Mouse (Mus musculus) hindbrain, embryonic 13.5 days (tissue): ENCODE results near the gene Rabgef1. TPM values are rescaled to one million over a fixed set of nuclear protein-coding genes. Genes with fewer than 3 reads are reported as not detected.

Source experiments
- ATAC-seq: fragments of 200-750 bp; cut with Nextera tagmentation; 2 replicates; pipeline ENCODE4 v1.8.0; 2017; ENCODE audit warnings: moderate TSS enrichment; ENCODE audit not compliant: low FRiP score
- H3K27ac ChIP-seq: fragments of 300-500 bp; sonication (generic); 2 replicates; pipeline ENCODE4 v1.5.1; 2015; ENCODE audit warnings: inconsistent platforms, mild to moderate bottlenecking, moderate library complexity
- H3K27me3 ChIP-seq: fragments of 300-500 bp; sonication (generic); 2 replicates; pipeline ENCODE4 v1.6.1; 2015; ENCODE audit warnings: mild to moderate bottlenecking, inconsistent platforms
- H3K36me3 ChIP-seq: fragments of 300-500 bp; sonication (generic); 2 replicates; pipeline ENCODE4 v1.6.1; 2015; ENCODE audit warnings: mild to moderate bottlenecking, inconsistent platforms
- H3K4me1 ChIP-seq: fragments of 300-500 bp; sonication (generic); replicated peaks from 2 replicates; pipeline ENCODE4 v1.6.1; 2015; ENCODE audit warnings: inconsistent platforms
- H3K4me2 ChIP-seq: fragments of 300-500 bp; sonication (generic); 2 replicates; pipeline ENCODE4 v1.6.1; 2015; ENCODE audit warnings: inconsistent platforms, mild to moderate bottlenecking, moderate library complexity
- H3K4me3 ChIP-seq: fragments of 300-500 bp; sonication (generic); 2 replicates; pipeline ENCODE4 v1.5.1; 2015; ENCODE audit warnings: mild to moderate bottlenecking, inconsistent platforms
- H3K9ac ChIP-seq: fragments of 300-500 bp; sonication (generic); 2 replicates; pipeline ENCODE4 v1.6.1; 2015; ENCODE audit warnings: mild to moderate bottlenecking, inconsistent platforms
- H3K9me3 ChIP-seq: fragments of 300-500 bp; sonication (generic); 2 replicates; pipeline ENCODE4 v1.6.1; 2016; ENCODE audit warnings: inconsistent platforms
- WGBS: fragments of 180-500 bp; shearing (Covaris S2); methylation state at CpG from one replicate; pipeline ENCODE4 v1.1.7; 2015; 5-methylcytosine and 5-hydroxymethylcytosine counted together
- polyA plus RNA-seq: library from polyadenylated mRNA; unstranded; fragments of >200 nt; fragmentation: Nextera tagmentation; extraction: Ambion mirVana; gene quantifications from 2 replicates; pipeline ENCODE4 v1.2.1, GENCODE M21; 2015

Gene Rabgef1
- polyA plus RNA-seq, 1 experiment from 2014 or later = 40.6 TPM

DNA sequence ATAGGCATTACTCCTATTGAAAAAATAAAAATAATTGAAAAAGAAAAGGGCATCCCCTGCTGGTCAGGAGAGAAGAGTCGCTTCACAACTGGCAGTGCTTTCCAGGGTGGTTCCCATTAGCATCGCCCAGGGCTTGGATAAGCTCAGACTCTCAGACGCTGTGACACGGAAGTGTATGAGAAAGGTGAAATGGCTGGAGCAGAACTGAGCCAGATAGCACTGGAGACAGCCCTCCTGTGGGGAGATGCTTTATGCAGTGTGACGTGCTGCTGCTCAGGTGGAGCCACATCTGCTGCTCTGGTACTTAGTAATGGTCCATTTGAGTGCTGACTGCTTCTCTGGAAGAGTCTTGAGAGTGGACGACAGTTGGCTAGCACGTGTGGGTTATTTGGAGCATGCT lies 8.8 kb downstream of the Rabgef1 start:
- 71% methylated on average over 7 of the region's 7 CpGs for WGBS
- no peak overlapping the region for H3K4me3 ChIP-seq
- no peak overlapping the region for H3K27ac ChIP-seq
- H3K27me3 ChIP-seq = no peaks in the 10 kb centered on the region
- no peak overlapping the region for H3K9ac ChIP-seq
- no peak overlapping the region for H3K4me2 ChIP-seq
- no peaks in the 10 kb centered on the region for H3K36me3 ChIP-seq
- ATAC-seq = no peak
- H3K4me1 ChIP-seq = peaks cover 6% of the 10 kb centered on the region; the same call in 1 of the 2 replicates
- H3K9me3 ChIP-seq = no peaks in the 10 kb centered on the region

DNA sequence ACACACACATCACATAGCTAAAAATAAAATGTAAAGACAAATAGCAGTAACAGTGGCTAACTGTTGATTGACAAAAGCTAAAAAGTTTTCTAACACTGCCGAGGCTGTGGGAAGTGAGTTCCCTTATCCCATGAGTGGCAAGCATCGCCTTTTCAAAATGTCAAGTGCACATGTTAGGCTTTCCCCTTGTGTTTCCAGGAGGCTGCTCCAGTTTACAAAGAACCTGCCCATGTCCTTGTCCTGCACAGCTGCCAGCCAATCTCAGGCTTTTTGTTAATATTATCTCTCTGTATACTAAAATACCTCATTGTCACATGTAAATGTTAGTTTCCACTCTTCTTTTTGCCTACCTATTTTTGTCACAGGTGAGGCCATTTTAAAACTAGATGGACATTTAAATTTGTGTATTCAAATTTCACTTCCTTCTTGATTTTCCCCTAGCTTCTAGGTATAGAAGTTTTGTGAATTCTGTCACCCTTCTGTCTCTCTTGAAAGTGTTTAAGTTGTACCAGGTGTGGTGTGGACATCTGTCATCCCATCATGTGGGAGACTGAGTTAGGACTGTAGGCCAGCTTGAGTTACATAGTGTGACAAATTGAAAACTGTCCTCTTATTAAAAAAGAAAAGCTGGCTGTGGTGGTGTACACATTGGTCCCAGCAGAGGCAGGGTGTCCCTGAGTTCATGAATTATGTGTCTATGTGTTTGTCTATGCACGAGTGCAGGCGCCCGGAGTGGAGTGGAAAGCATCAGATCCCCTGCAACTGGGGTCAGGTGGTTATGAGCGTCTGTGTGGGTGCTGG lies 10.3 kb downstream of the Rabgef1 start:
- no peaks in the 10 kb centered on the region for H3K9me3 ChIP-seq
- WGBS = 89% methylated on average over 6 of the region's 6 CpGs

DNA sequence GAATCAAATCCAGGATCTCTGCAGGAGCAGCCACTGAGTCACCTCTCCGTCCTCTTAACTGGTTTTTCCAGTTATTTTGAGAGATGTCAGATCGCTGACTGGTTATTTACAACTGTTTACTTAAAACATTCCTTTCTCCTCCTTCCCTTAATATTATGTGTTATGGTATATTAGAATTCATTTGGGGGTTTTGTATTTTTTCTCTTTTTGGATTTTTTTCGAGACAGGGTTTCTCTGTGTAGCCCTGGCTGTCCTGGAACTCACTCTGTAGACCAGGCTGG lies 10.9 kb downstream of the Rabgef1 start:
- WGBS = 93% methylated on average over 3 of the region's 3 CpGs
- Histone ChIP-seq H3K4me3 (no peak overlapping the region), H3K9me3 (no peaks in the 10 kb centered on the region), H3K4me2 (no peak overlapping the region), H3K27me3 (no peaks in the 10 kb centered on the region), H3K9ac (no peak overlapping the region), H3K36me3 (no peaks in the 10 kb centered on the region), H3K27ac (no peak overlapping the region), H3K4me1 (peaks cover 14% of the 10 kb centered on the region)
- ATAC-seq = no peak

More for the DNA sequence above, 10.3 kb downstream of the Rabgef1 start:
- no peak overlapping the region for H3K4me3 ChIP-seq
- H3K4me2 ChIP-seq = no peak overlapping the region
- H3K27ac ChIP-seq = no peak overlapping the region
- no peaks in the 10 kb centered on the region for H3K36me3 ChIP-seq
- no peak for ATAC-seq
- peaks cover 10% of the 10 kb centered on the region; the same call in 1 of the 2 replicates for H3K4me1 ChIP-seq
- H3K27me3 ChIP-seq = no peaks in the 10 kb centered on the region
- H3K9ac ChIP-seq = no peak overlapping the region

DNA sequence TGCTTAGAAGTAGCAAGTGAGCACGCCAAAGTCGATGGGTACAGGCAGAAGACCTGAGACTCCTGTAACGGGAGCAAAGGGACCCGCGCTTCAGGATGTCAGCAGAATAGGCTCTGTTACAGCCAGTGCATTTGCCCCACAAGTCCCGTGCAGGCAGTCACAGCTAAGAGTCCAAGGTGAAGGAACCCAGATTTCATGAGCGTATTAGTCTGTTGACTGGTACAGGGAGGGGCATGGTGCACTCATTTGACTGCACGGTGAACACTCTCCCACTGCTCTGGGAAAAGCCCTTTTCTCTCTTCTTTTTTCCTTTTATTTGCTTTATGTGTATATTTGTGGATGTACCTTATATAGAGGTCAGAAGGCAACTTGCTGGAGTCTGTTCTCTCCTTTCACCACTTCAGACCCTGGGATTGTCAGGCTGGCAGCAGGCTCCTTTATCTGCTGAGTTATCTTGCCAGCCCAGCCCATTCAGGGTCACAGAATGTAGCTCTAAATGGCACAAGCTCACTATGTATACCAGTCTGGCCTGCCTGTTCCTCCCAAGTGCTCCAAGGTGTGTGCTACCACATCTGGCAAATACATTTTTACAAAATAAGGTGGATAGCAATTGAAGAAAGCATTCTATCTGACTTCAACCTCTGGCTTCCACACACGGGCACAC lies 12.7 kb downstream of the Rabgef1 start:
- peaks cover 17% of the 10 kb centered on the region for H3K4me1 ChIP-seq
- H3K27me3 ChIP-seq = no peaks in the 10 kb centered on the region
- H3K36me3 ChIP-seq = peaks cover 7% of the 10 kb centered on the region
- ATAC-seq = no peak
- H3K27ac ChIP-seq = no peak overlapping the region
- no peak overlapping the region for H3K4me3 ChIP-seq
- no peaks in the 10 kb centered on the region for H3K9me3 ChIP-seq
- no peak overlapping the region for H3K4me2 ChIP-seq
- no peak overlapping the region for H3K9ac ChIP-seq
- WGBS = 94% methylated on average over 9 of the region's 9 CpGs

DNA sequence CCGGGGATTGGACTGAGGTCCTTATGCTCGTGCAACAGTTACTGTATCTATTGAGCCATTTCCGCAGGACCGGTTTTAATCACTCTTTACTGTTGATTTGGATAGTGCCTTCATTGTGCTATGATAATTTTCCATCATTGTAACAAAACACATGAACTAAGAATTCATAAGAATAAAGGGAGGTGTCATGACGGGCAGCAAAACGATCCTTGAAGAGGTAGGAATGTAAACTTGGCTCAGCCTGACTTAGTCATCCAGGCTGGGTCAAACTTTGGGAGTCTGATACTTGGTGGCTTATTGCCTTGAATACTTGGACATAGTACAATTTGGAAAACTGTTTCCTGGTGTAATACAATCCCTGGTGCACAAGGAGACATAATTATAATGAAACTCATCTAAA lies 13.7 kb downstream of the Rabgef1 start:
- WGBS = 91% methylated on average over 6 of the region's 6 CpGs
- peaks cover 17% of the 10 kb centered on the region for H3K36me3 ChIP-seq
- H3K9me3 ChIP-seq = no peaks in the 10 kb centered on the region
- no peaks in the 10 kb centered on the region for H3K27me3 ChIP-seq
- no peak overlapping the region for H3K27ac ChIP-seq
- peaks cover 14% of the 10 kb centered on the region for H3K4me1 ChIP-seq
- no peak overlapping the region for H3K9ac ChIP-seq
- no peak for ATAC-seq
- H3K4me2 ChIP-seq = no peak overlapping the region
- no peak overlapping the region for H3K4me3 ChIP-seq

DNA sequence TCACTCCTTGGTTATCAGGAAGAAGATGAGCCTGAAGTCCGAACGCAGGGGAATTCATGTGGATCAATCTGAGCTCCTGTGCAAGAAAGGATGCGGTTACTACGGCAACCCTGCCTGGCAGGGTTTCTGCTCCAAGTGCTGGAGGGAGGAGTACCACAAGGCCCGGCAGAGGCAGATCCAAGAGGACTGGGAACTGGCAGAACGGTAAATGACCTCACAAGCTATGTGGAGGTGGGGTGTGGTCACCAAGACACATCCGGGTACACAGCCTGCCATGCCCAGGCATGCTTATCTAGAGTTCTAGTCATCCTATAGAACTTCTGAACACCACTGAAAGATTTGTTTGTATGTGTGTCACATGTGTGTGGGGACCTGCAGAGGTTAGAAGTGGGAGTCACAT lies 15.8 kb downstream of the Rabgef1 start:
- no peak for ATAC-seq
- no peak overlapping the region for H3K4me2 ChIP-seq
- WGBS = 34% methylated on average over 7 of the region's 7 CpGs
- H3K4me1 ChIP-seq = peaks cover 11% of the 10 kb centered on the region
- peak overlapping the region; percentile 24; the same call in 1 of the 2 replicates for H3K27ac ChIP-seq
- no peaks in the 10 kb centered on the region for H3K27me3 ChIP-seq
- peaks cover 34% of the 10 kb centered on the region for H3K36me3 ChIP-seq
- no peak overlapping the region for H3K4me3 ChIP-seq
- no peak overlapping the region for H3K9ac ChIP-seq
- no peaks in the 10 kb centered on the region for H3K9me3 ChIP-seq

DNA sequence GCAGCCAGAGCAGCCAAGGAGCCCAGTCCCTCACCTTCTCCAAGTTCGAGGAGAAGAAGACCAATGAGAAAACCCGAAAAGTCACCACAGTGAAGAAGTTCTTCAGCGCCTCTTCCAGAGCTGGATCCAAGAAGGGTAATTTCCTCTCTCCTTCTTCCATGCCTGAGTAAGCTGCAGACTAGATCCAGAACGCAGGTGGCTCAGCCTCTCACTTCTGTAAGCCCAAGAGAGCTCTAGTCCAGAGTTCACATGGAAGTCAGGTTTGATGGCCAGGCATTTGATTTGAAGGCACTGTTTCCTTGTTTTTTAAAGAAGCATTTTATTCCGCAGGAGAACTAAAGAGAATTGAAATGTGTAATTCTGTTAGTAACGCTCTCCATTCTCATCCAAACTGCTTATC lies 19.3 kb downstream of the Rabgef1 start:
- Histone ChIP-seq H3K27ac (no peak overlapping the region), H3K4me2 (no peak overlapping the region), H3K27me3 (no peaks in the 10 kb centered on the region), H3K36me3 (peaks cover 63% of the 10 kb centered on the region), H3K9me3 (no peaks in the 10 kb centered on the region), H3K9ac (no peak overlapping the region), H3K4me3 (no peak overlapping the region), H3K4me1 (peaks cover 11% of the 10 kb centered on the region)
- no peak for ATAC-seq
- 95% methylated on average over 6 of the region's 6 CpGs for WGBS

DNA sequence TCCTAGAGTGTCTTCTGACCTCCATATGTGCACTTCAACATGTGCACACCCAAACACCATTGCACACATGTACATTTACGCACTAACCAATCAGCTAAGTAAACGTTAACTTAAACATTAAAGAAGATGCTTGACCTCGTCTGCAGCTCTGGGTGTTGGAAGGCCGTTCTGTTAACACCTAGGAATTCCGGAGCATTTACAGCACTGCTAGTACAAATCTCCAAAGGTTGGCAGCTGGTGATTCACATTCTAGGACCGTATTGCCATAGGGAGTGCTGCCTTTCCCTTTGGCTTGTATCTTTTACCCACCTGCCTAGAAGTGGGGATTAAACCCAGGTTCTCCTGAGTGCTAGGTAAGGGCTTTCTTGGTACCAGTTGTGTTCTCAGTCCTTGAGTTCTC lies 20.3 kb downstream of the Rabgef1 start:
- 94% methylated on average over 6 of the region's 6 CpGs for WGBS
- H3K9me3 ChIP-seq = no peaks in the 10 kb centered on the region
- H3K4me1 ChIP-seq = peaks cover 7% of the 10 kb centered on the region
- H3K9ac ChIP-seq = no peak overlapping the region
- H3K27me3 ChIP-seq = no peaks in the 10 kb centered on the region
- H3K4me3 ChIP-seq = no peak overlapping the region
- peaks cover 63% of the 10 kb centered on the region for H3K36me3 ChIP-seq
- H3K27ac ChIP-seq = no peak overlapping the region
- ATAC-seq = no peak
- no peak overlapping the region for H3K4me2 ChIP-seq

DNA sequence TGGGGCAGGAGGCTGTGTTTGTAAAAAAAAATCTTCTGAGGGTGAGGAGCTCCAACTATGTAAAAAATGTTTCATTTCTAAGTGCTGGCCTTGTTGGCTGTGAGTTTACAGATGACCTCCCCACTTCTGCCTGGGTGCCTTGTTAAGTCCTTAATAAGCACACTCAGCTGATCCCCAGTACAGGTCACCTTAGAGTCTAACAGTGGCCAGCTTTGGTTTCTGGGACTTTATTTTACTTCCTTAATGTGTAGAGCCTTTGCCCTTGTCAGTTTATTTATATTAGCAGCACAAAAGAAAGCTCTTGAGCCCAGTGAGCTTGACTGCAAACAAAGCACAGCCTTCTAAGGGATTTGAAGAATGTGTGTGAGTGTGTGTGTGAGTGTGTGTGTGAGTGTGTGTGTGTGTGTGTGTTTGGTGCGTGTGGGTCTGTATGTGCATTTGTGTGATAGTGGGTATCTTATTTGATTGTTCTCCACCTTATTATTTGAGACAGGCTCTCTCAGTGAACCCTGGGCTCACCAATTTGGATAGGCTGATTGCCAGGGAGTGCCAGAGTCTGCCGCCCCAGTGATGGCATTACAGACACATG lies 20.9 kb downstream of the Rabgef1 start:
- Histone ChIP-seq H3K36me3 (peaks cover 69% of the 10 kb centered on the region), H3K4me1 (peaks cover 3% of the 10 kb centered on the region), H3K4me3 (no peak overlapping the region), H3K4me2 (no peak overlapping the region), H3K27me3 (no peaks in the 10 kb centered on the region), H3K27ac (no peak overlapping the region), H3K9me3 (no peaks in the 10 kb centered on the region), H3K9ac (no peak overlapping the region)
- WGBS = 78% methylated on average over 2 of the region's 2 CpGs
- ATAC-seq = no peak

DNA sequence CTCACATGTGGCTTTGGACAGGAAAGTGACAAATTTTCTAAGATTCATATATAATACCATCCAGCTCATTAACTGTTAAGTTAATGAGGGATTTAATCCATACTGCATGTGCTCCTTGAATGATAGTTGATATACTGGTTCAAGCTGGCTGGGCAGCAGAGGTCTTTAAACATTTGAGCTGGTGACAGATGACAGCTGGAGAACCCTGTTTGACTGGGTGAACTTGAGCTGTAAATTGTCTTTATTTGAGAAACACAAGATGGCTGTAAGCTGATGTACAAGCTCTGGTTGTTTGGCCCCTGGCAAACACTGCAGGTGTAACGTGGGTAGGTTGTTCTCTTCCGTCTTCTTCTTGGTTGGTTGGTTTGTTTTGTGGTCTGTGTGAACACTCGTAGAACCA lies 22.2 kb downstream of the Rabgef1 start:
- Histone ChIP-seq H3K9me3 (no peaks in the 10 kb centered on the region), H3K4me1 (no peaks in the 10 kb centered on the region), H3K27me3 (no peaks in the 10 kb centered on the region), H3K4me2 (no peak overlapping the region), H3K4me3 (no peak overlapping the region), H3K36me3 (peaks cover 79% of the 10 kb centered on the region), H3K9ac (no peak overlapping the region), H3K27ac (no peak overlapping the region)
- ATAC-seq = no peak
- WGBS = 83% methylated on average over 3 of the region's 3 CpGs

DNA sequence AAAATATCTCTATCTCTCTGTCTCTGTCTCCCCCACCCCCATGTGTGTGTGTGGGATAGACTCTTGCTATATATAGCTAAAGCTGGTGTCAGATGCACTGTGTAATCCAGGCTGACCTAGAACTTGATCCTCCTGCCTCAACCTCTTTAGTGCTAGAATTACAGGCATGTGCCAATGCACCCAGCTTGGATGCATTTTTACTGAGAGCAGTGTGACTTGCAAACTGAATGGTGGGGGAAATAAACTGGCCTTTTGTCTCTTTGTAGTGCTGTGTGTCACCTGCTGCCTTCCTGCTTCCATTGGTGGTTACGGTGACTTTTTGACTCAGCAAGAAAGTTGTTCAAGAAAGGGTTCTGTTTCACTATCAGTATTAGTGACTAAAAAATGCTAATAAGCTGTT lies 24.7 kb downstream of the Rabgef1 start:
- H3K4me2 ChIP-seq = no peak overlapping the region

DNA sequence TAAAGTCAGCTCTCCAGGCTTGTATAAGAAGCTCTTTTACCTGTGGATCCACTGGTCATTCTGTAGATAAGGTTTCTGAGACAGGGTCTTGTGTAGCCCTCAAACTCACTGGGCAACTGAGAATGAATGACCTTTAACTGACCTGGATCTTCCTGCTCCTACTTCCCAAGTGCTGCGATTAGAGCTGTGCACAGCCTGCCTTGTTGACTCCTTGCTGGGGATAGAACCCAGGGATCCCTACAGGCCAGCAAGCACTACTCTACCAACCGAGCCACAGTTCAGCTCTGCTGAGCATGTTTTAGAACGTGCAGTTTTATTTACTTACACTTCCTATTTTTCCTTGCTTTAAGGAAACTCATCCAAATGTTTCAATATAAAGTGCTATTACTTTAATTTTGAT lies 25.9 kb downstream of the Rabgef1 start:
- H3K4me3 ChIP-seq = no peak overlapping the region
- H3K36me3 ChIP-seq = peaks cover 71% of the 10 kb centered on the region
- no peaks in the 10 kb centered on the region for H3K9me3 ChIP-seq
- no peaks in the 10 kb centered on the region for H3K27me3 ChIP-seq
- no peaks in the 10 kb centered on the region for H3K4me1 ChIP-seq
- H3K27ac ChIP-seq = no peak overlapping the region
- no peak overlapping the region for H3K4me2 ChIP-seq
- H3K9ac ChIP-seq = no peak overlapping the region
- no peak for ATAC-seq
- WGBS = 89% methylated on average over 3 of the region's 3 CpGs

More for the DNA sequence above, 24.7 kb downstream of the Rabgef1 start:
- ATAC-seq = no peak
- H3K4me3 ChIP-seq = no peak overlapping the region
- no peaks in the 10 kb centered on the region for H3K9me3 ChIP-seq
- no peaks in the 10 kb centered on the region for H3K4me1 ChIP-seq
- no peaks in the 10 kb centered on the region for H3K27me3 ChIP-seq
- WGBS = 87% methylated on average over 1 of the region's 1 CpGs
- H3K9ac ChIP-seq = no peak overlapping the region
- H3K36me3 ChIP-seq = peaks cover 74% of the 10 kb centered on the region
- H3K27ac ChIP-seq = no peak overlapping the region

DNA sequence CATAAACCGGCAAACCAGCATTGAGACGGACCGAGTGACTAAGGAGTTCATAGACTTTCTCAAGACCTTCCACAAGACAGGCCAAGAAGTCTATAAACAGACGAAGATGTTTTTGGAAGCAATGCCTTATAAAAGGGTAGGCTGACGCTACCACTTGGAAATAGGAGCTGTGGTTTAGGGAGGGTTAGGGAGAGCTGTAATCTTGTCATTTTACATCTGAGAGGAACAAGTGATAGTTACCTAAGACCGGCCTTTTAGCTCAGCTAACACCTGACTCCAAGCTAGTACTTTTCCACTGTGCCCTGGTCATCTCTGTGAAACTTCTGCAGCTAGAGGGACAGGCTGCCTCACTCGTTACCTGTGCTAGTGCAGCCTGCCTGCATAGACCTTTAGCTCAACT lies 26.4 kb downstream of the Rabgef1 start:
- Histone ChIP-seq H3K9ac (no peak overlapping the region), H3K27me3 (no peaks in the 10 kb centered on the region), H3K4me1 (no peaks in the 10 kb centered on the region), H3K9me3 (no peaks in the 10 kb centered on the region), H3K4me3 (no peak overlapping the region), H3K36me3 (peaks cover 69% of the 10 kb centered on the region), H3K27ac (no peak overlapping the region), H3K4me2 (no peak overlapping the region)
- 93% methylated on average over 7 of the region's 7 CpGs for WGBS
- ATAC-seq = no peak
